Mouse (Mus musculus) CH12.LX (cell line): ENCODE results near the gene Rad54l2.

Source experiments
- CHD2 ChIP-seq: IDR thresholded peaks from 2 replicates; pipeline ENCODE4 v1.6.1; 2011; ENCODE audit warnings: low read length, improper control_type of control experiment
- CTCF ChIP-seq, 2 experiments: IDR thresholded peaks in 1 of 2; conservative IDR thresholded peaks in 1 of 2; 2 replicates each; pipeline ENCODE4 v1.5.1; 2011 to 2012; ENCODE audit warnings: low read depth in 2 of 2, low read length in 2 of 2, improper control_type of control experiment in 1 of 2, inconsistent platforms in 1 of 2, mild to moderate bottlenecking in 1 of 2, moderate library complexity in 1 of 2
- ELF1 ChIP-seq: IDR thresholded peaks from 2 replicates; pipeline ENCODE4 v1.6.1; 2014; ENCODE audit warnings: low read depth, mild to moderate bottlenecking, inconsistent platforms, low read length, improper control_type of control experiment
- POLR2A ChIP-seq: IDR thresholded peaks from 2 replicates; pipeline ENCODE4 v1.6.1; 2011; ENCODE audit warnings: low read depth, mild to moderate bottlenecking, improper control_type of control experiment, low read length
- POLR2AphosphoS2 ChIP-seq: IDR thresholded peaks from 2 replicates; pipeline ENCODE4 v1.6.1; 2011; ENCODE audit warnings: low read depth, low read length, improper control_type of control experiment
- SMC3 ChIP-seq: IDR thresholded peaks from 2 replicates; pipeline ENCODE4 v1.6.1; 2011; ENCODE audit warnings: low read depth, low read length, improper control_type of control experiment

- no peak for TF ChIP-seq CTCF (conservative IDR thresholded peaks at IDR 0.05 in 1 of 2, IDR thresholded peaks at IDR 0.05 in 1 of 2; ENCODE audit: low read depth in 2 of 2, low read length in 2 of 2)
- no peak for TF ChIP-seq POLR2AphosphoS2
- no peak for TF ChIP-seq SMC3
- TF ChIP-seq CHD2 = no peak
- TF ChIP-seq ELF1 = no peak
- TF ChIP-seq POLR2A = no peak
Measured at GRCm38 (mm10) chr9:106780086-106780485, 8.9 kb downstream of the Rad54l2 start.
